Mouse (Mus musculus): ENCODE measurements around the gene Xrn1. TPM values are rescaled to one million over a fixed set of nuclear protein-coding genes. Genes with fewer than 3 reads are reported as not detected.

The Xrn1 gene
- 26.2 and 30.4 TPM in 2 replicates for total RNA-seq (2023)

GRCm38 (mm10) chr9:95954585-95955461 lies at the start of gene Xrn1:
Gene Xrn1, plus strand, starts transcription at chr9:95954760.

Other genes with a start within 250 kb of the Xrn1 start
- 0.25 and 0.60 TPM in 2 replicates for gene Trpc1, start 204.4 kb upstream of the Xrn1 start, total RNA-seq (2023)
- gene Pls1, start 109.4 kb upstream of the Xrn1 start, total RNA-seq (2023): 0.23 and 0.28 TPM in 2 replicates
- gene Atr, start 97.2 kb upstream of the Xrn1 start, total RNA-seq (2023): 6.4 and 8.5 TPM in 2 replicates
- 13.7 and 14.6 TPM in 2 replicates for gene Gk5, start 164.6 kb downstream of the Xrn1 start, total RNA-seq (2023)
- gene Tfdp2, start 241.5 kb downstream of the Xrn1 start, total RNA-seq (2023): 6.1 and 6.9 TPM in 2 replicates

Data from neutrophil, adult 65 days (primary cell).